Mouse (Mus musculus) kidney, embryonic 16.5 days (tissue): ENCODE data around the gene Sfxn2. TPM values are rescaled to one million over a fixed set of nuclear protein-coding genes. Genes with fewer than 3 reads are reported as not detected.

ENCODE experiments used
- ATAC-seq: fragments of 200-750 bp; cut with Nextera tagmentation; 2 replicates; pipeline ENCODE4 v1.8.0; 2017; ENCODE audit warnings: moderate TSS enrichment; ENCODE audit not compliant: low FRiP score, low TSS enrichment
- H3K27ac ChIP-seq: fragments of 300-500 bp; sonication (generic); 2 replicates; pipeline ENCODE4 v1.5.1; 2014; ENCODE audit warnings: low read length
- H3K27me3 ChIP-seq: fragments of 300-500 bp; sonication (generic); 2 replicates; pipeline ENCODE4 v1.6.1; 2014; ENCODE audit warnings: low read length, control low read depth, mixed read lengths; ENCODE audit not compliant: insufficient read depth
- H3K36me3 ChIP-seq: fragments of 300-500 bp; sonication (generic); 2 replicates; pipeline ENCODE4 v1.6.1; 2014; ENCODE audit warnings: low read length, control low read depth, mixed read lengths; ENCODE audit not compliant: insufficient read depth
- H3K4me1 ChIP-seq: fragments of 300-500 bp; sonication (generic); 2 replicates; pipeline ENCODE4 v1.6.1; 2014; ENCODE audit warnings: low read length, control low read depth, mixed read lengths; ENCODE audit not compliant: insufficient read depth
- H3K4me2 ChIP-seq: fragments of 300-500 bp; sonication (generic); replicated peaks from 2 replicates; pipeline ENCODE4 v1.6.1; 2014; ENCODE audit warnings: low read depth, low read length
- H3K4me3 ChIP-seq: fragments of 300-500 bp; sonication (generic); 2 replicates; pipeline ENCODE4 v1.5.1; 2014; ENCODE audit warnings: mild to moderate bottlenecking, low read length
- H3K9ac ChIP-seq: fragments of 300-500 bp; sonication (generic); replicated peaks from 2 replicates; pipeline ENCODE4 v1.6.1; 2014; ENCODE audit warnings: low read length
- H3K9me3 ChIP-seq: fragments of 300-500 bp; sonication (generic); 2 replicates; pipeline ENCODE4 v1.6.1; 2016; ENCODE audit warnings: low read length, control low read depth
- WGBS: fragments of 180-500 bp; shearing (Covaris S2); extraction: QIAGEN DNeasy Blood & Tissue Kit; methylation state at CpG from one replicate; pipeline ENCODE4 v1.1.7; 2014; 5-methylcytosine and 5-hydroxymethylcytosine counted together
- polyA plus RNA-seq: library from polyadenylated mRNA; unstranded; fragments of >200 nt; fragmentation: Nextera tagmentation; extraction: Ambion mirVana; gene quantifications from 2 replicates; pipeline ENCODE4 v1.2.1, GENCODE M21; 2015

The Sfxn2 gene
- polyA plus RNA-seq, 1 experiment from 2014 or later, result 41.1 TPM

- no peak for ATAC-seq
- H3K27ac ChIP-seq, result no peak overlapping the region
- no peak overlapping the region for H3K4me3 ChIP-seq
- H3K9me3 ChIP-seq, result no peaks in the 10 kb centered on the region
- peaks cover 17% of the 10 kb centered on the region; the same call in 1 of the 2 replicates for H3K36me3 ChIP-seq
- no peak overlapping the region for H3K9ac ChIP-seq
- no peak overlapping the region for H3K4me2 ChIP-seq
- 57% methylated on average over 7 of the region's 7 CpGs for WGBS
- peaks cover 14% of the 10 kb centered on the region for H3K4me1 ChIP-seq
- no peaks in the 10 kb centered on the region for H3K27me3 ChIP-seq
Observed at GRCm38 (mm10) chr19:46607424-46607823, 34.3 kb downstream of the Sfxn2 start.

- Histone ChIP-seq H3K9me3 (no peaks in the 10 kb centered on the region), H3K9ac (no peak overlapping the region), H3K4me2 (no peak overlapping the region), H3K4me3 (no peak overlapping the region), H3K4me1 (peaks cover 14% of the 10 kb centered on the region), H3K36me3 (peaks cover 17% of the 10 kb centered on the region; the same call in 1 of the 2 replicates), H3K27ac (no peak overlapping the region), H3K27me3 (no peaks in the 10 kb centered on the region)
- 96% methylated on average over 7 of the region's 7 CpGs for WGBS
- no peak for ATAC-seq
Observed at GRCm38 (mm10) chr19:46608158-46608557, 35.0 kb downstream of the Sfxn2 start.

GRCm38 (mm10) chr19:46616378-46616777 lies 43.2 kb downstream of the Sfxn2 start:
- no peaks in the 10 kb centered on the region for H3K27me3 ChIP-seq
- ATAC-seq, result no peak
- peaks cover 55% of the 10 kb centered on the region for H3K4me1 ChIP-seq
- H3K36me3 ChIP-seq, result peaks cover 4% of the 10 kb centered on the region; the same call in 1 of the 2 replicates
- no peak overlapping the region for H3K9ac ChIP-seq
- H3K9me3 ChIP-seq, result no peaks in the 10 kb centered on the region
- H3K4me3 ChIP-seq, result no peak overlapping the region
- WGBS, result 66% methylated on average over 11 of the region's 11 CpGs
- no peak overlapping the region for H3K27ac ChIP-seq
- H3K4me2 ChIP-seq, result no peak overlapping the region

- peaks cover 4% of the 10 kb centered on the region; the same call in 1 of the 2 replicates for H3K36me3 ChIP-seq
- no peaks in the 10 kb centered on the region for H3K9me3 ChIP-seq
- H3K4me3 ChIP-seq, result no peak overlapping the region
- H3K27ac ChIP-seq, result no peak overlapping the region
- 79% methylated on average over 8 of the region's 8 CpGs for WGBS
- H3K9ac ChIP-seq, result no peak overlapping the region
- peaks cover 58% of the 10 kb centered on the region for H3K4me1 ChIP-seq
- no peak for ATAC-seq
- H3K27me3 ChIP-seq, result no peaks in the 10 kb centered on the region
- no peak overlapping the region for H3K4me2 ChIP-seq
Observed at GRCm38 (mm10) chr19:46617361-46617760, 44.2 kb downstream of the Sfxn2 start.

- Histone ChIP-seq H3K27ac (peak overlapping the region; percentile 47; the same call in 1 of the 2 replicates), H3K9me3 (no peaks in the 10 kb centered on the region), H3K4me1 (peaks cover 65% of the 10 kb centered on the region), H3K4me3 (no peak overlapping the region), H3K9ac (no peak overlapping the region), H3K4me2 (no peak overlapping the region), H3K27me3 (no peaks in the 10 kb centered on the region), H3K36me3 (peaks cover 4% of the 10 kb centered on the region; the same call in 1 of the 2 replicates)
- WGBS, result 71% methylated on average over 9 of the region's 9 CpGs
- no peak for ATAC-seq
Observed at GRCm38 (mm10) chr19:46618322-46618721, 45.2 kb downstream of the Sfxn2 start.

GRCm38 (mm10) chr19:46619001-46619400 lies 45.8 kb downstream of the Sfxn2 start:
- no peak overlapping the region for H3K4me3 ChIP-seq
- no peak overlapping the region for H3K9ac ChIP-seq
- no peaks in the 10 kb centered on the region for H3K9me3 ChIP-seq
- H3K4me2 ChIP-seq, result no peak overlapping the region
- H3K4me1 ChIP-seq, result peaks cover 72% of the 10 kb centered on the region
- peak overlapping the region; percentile 47; the same call in 1 of the 2 replicates for H3K27ac ChIP-seq
- ATAC-seq, result no peak
- H3K36me3 ChIP-seq, result no peaks in the 10 kb centered on the region
- H3K27me3 ChIP-seq, result no peaks in the 10 kb centered on the region
- WGBS, result 41% methylated on average over 19 of the region's 19 CpGs

- Histone ChIP-seq H3K4me3 (no peak overlapping the region), H3K9me3 (no peaks in the 10 kb centered on the region), H3K4me1 (peaks cover 77% of the 10 kb centered on the region), H3K27me3 (no peaks in the 10 kb centered on the region), H3K36me3 (no peaks in the 10 kb centered on the region), H3K4me2 (no peak overlapping the region), H3K27ac (no peak overlapping the region), H3K9ac (no peak overlapping the region)
- 94% methylated on average over 6 of the region's 6 CpGs for whole genome bisulfite sequencing
- no peak for ATAC-seq
Observed at GRCm38 (mm10) chr19:46619518-46619917, 46.4 kb downstream of the Sfxn2 start.

GRCm38 (mm10) chr19:46620016-46620808 lies 47.0 kb downstream of the Sfxn2 start:
- Histone ChIP-seq H3K9ac (no peak overlapping the region), H3K4me2 (no peak overlapping the region), H3K27ac (no peak overlapping the region), H3K4me3 (no peak overlapping the region), H3K9me3 (no peaks in the 10 kb centered on the region), H3K4me1 (peaks cover 84% of the 10 kb centered on the region), H3K27me3 (no peaks in the 10 kb centered on the region), H3K36me3 (peaks cover 2% of the 10 kb centered on the region)
- WGBS, result 68% methylated on average over 14 of the region's 14 CpGs
- no peak for ATAC-seq

GRCm38 (mm10) chr19:46621236-46622183 lies 48.3 kb downstream of the Sfxn2 start:
- peaks cover 5% of the 10 kb centered on the region for H3K36me3 ChIP-seq
- no peak overlapping the region for H3K27ac ChIP-seq
- no peak overlapping the region for H3K4me2 ChIP-seq
- no peak for ATAC-seq
- no peak overlapping the region for H3K9ac ChIP-seq
- no peak overlapping the region for H3K4me3 ChIP-seq
- no peaks in the 10 kb centered on the region for H3K27me3 ChIP-seq
- H3K9me3 ChIP-seq, result no peaks in the 10 kb centered on the region
- 64% methylated on average over 19 of the region's 19 CpGs for WGBS
- H3K4me1 ChIP-seq, result peaks cover 86% of the 10 kb centered on the region
